Mouse (Mus musculus): Measurements from ENCODE around the gene Fbxw13.

GRCm38 (mm10) chr9:109177208-109177607 is 18.6 kb downstream of the Fbxw13 start:
- TF ChIP-seq CTCF (conservative IDR thresholded peaks at IDR 0.05; ENCODE audit: insufficient read depth, insufficient read length, low read depth, low read length) (no peak), POLR2A (IDR thresholded peaks at IDR 0.05; ENCODE audit: low read depth, low read length) (no peak)
